Mouse (Mus musculus) hindbrain, embryonic 14.5 days (tissue): ENCODE data around the gene Snx8. TPM values are rescaled to one million over a fixed set of nuclear protein-coding genes. Genes with fewer than 3 reads are reported as not detected.

ENCODE experiments used
- ATAC-seq: fragments of 200-750 bp; cut with Nextera tagmentation; 2 replicates; pipeline ENCODE4 v1.8.0; 2017; ENCODE audit warnings: moderate number of reproducible peaks, mild to moderate bottlenecking, moderate TSS enrichment, moderate library complexity; ENCODE audit not compliant: low FRiP score
- DNase-seq: peaks from one replicate; pipeline ENCODE4 v3.0.0-alpha.2; 2015; ENCODE audit warnings: low spot score
- H3K27ac ChIP-seq: fragments of 300-500 bp; sonication (generic); 2 replicates; pipeline ENCODE4 v1.5.1; 2014; ENCODE audit warnings: mild to moderate bottlenecking, moderate library complexity
- H3K27me3 ChIP-seq: fragments of 300-500 bp; sonication (generic); 2 replicates; pipeline ENCODE4 v1.6.1; 2014; ENCODE audit warnings: mild to moderate bottlenecking, low read length, mixed read lengths; ENCODE audit not compliant: control insufficient read depth, insufficient read depth
- H3K36me3 ChIP-seq: fragments of 300-500 bp; sonication (generic); replicated peaks from 2 replicates; pipeline ENCODE4 v1.6.1; 2014; ENCODE audit not compliant: control insufficient read depth, insufficient read depth
- H3K4me1 ChIP-seq: fragments of 300-500 bp; sonication (generic); replicated peaks from 2 replicates; pipeline ENCODE4 v1.6.1; 2014; ENCODE audit warnings: antibody characterized with exemption, low read length, mixed read lengths; ENCODE audit not compliant: control insufficient read depth, insufficient read depth
- H3K4me2 ChIP-seq: fragments of 300-500 bp; sonication (generic); replicated peaks from 2 replicates; pipeline ENCODE4 v1.6.1; 2014; ENCODE audit warnings: mild to moderate bottlenecking, moderate library complexity
- H3K4me3 ChIP-seq: fragments of 300-500 bp; sonication (generic); replicated peaks from 2 replicates; pipeline ENCODE4 v1.5.1; 2014; ENCODE audit warnings: mild to moderate bottlenecking, low read length
- H3K9ac ChIP-seq: fragments of 300-500 bp; sonication (generic); 2 replicates; pipeline ENCODE4 v1.6.1; 2014
- H3K9me3 ChIP-seq: fragments of 300-500 bp; sonication (generic); 2 replicates; pipeline ENCODE4 v1.6.1; 2016; ENCODE audit warnings: low read length; ENCODE audit not compliant: control insufficient read depth
- WGBS: fragments of 180-500 bp; shearing (Covaris S2); extraction: QIAGEN DNeasy Blood & Tissue Kit; methylation state at CpG from one replicate; pipeline ENCODE4 v1.1.7; 2014; 5-methylcytosine and 5-hydroxymethylcytosine counted together
- polyA plus RNA-seq: library from polyadenylated mRNA; unstranded; fragments of >200 nt; fragmentation: Nextera tagmentation; extraction: Ambion mirVana; gene quantifications from 2 replicates; pipeline ENCODE4 v1.2.1, GENCODE M21; 2014

The Snx8 gene
- polyA plus RNA-seq, 1 experiment from 2014 or later = 15.9 TPM

GRCm38 (mm10) chr5:140408801-140409200 lies 19.7 kb upstream of the Snx8 start:
- no peaks in the 10 kb centered on the region for H3K4me1 ChIP-seq
- no peak overlapping the region for H3K9ac ChIP-seq
- ATAC-seq = no peak

GRCm38 (mm10) chr5:140406666-140407065 lies 17.6 kb upstream of the Snx8 start:
- ATAC-seq = no peak
- DNase-seq = no peak
- H3K4me1 ChIP-seq = no peaks in the 10 kb centered on the region
- H3K27me3 ChIP-seq = no peaks in the 10 kb centered on the region
- no peak overlapping the region for H3K27ac ChIP-seq
- WGBS = 79% methylated on average over 6 of the region's 6 CpGs
- no peak overlapping the region for H3K4me3 ChIP-seq
- no peaks in the 10 kb centered on the region for H3K36me3 ChIP-seq
- H3K4me2 ChIP-seq = no peak overlapping the region
- no peak overlapping the region for H3K9ac ChIP-seq
- H3K9me3 ChIP-seq = no peaks in the 10 kb centered on the region

More at GRCm38 (mm10) chr5:140408801-140409200, 19.7 kb upstream of the Snx8 start:
- Histone ChIP-seq H3K27ac (no peak overlapping the region), H3K27me3 (no peaks in the 10 kb centered on the region), H3K4me3 (no peak overlapping the region), H3K9me3 (no peaks in the 10 kb centered on the region), H3K36me3 (no peaks in the 10 kb centered on the region), H3K4me2 (no peak overlapping the region)
- no peak for DNase-seq

GRCm38 (mm10) chr5:140405126-140405525 lies 16.1 kb upstream of the Snx8 start:
- DNase-seq (no peak), ATAC-seq (no peak)
- Histone ChIP-seq H3K4me1 (no peaks in the 10 kb centered on the region), H3K9me3 (no peaks in the 10 kb centered on the region), H3K27ac (no peak overlapping the region), H3K9ac (no peak overlapping the region), H3K4me3 (no peak overlapping the region), H3K36me3 (no peaks in the 10 kb centered on the region), H3K4me2 (no peak overlapping the region), H3K27me3 (no peaks in the 10 kb centered on the region)
- 85% methylated on average over 6 of the region's 6 CpGs for WGBS

- Histone ChIP-seq H3K27ac (no peak overlapping the region), H3K27me3 (no peaks in the 10 kb centered on the region), H3K4me1 (no peaks in the 10 kb centered on the region), H3K9me3 (no peaks in the 10 kb centered on the region), H3K4me2 (no peak overlapping the region), H3K4me3 (no peak overlapping the region), H3K9ac (no peak overlapping the region), H3K36me3 (no peaks in the 10 kb centered on the region)
- 84% methylated on average over 4 of the region's 4 CpGs for WGBS
- DNase-seq = no peak
- no peak for ATAC-seq
Measured at GRCm38 (mm10) chr5:140402640-140403270, 13.7 kb upstream of the Snx8 start.

- no peak overlapping the region for H3K9ac ChIP-seq
- no peak for DNase-seq
- H3K4me3 ChIP-seq = no peak overlapping the region
- H3K4me2 ChIP-seq = no peak overlapping the region
- WGBS = 64% methylated on average over 8 of the region's 8 CpGs
- no peak for ATAC-seq
- H3K27me3 ChIP-seq = no peaks in the 10 kb centered on the region
- H3K36me3 ChIP-seq = no peaks in the 10 kb centered on the region
- no peaks in the 10 kb centered on the region for H3K9me3 ChIP-seq
- H3K4me1 ChIP-seq = no peaks in the 10 kb centered on the region
- H3K27ac ChIP-seq = no peak overlapping the region
Measured at GRCm38 (mm10) chr5:140396166-140396940, 7.3 kb upstream of the Snx8 start.

GRCm38 (mm10) chr5:140392701-140393100 lies 3.6 kb upstream of the Snx8 start:
- Histone ChIP-seq H3K27me3 (no peaks in the 10 kb centered on the region), H3K4me1 (peaks cover 9% of the 10 kb centered on the region), H3K9me3 (no peaks in the 10 kb centered on the region), H3K4me3 (no peak overlapping the region), H3K27ac (no peak overlapping the region), H3K4me2 (no peak overlapping the region), H3K36me3 (no peaks in the 10 kb centered on the region), H3K9ac (no peak overlapping the region)
- no peak for ATAC-seq
- 91% methylated on average over 3 of the region's 3 CpGs for WGBS
- no peak for DNase-seq

- no peak overlapping the region for H3K4me3 ChIP-seq
- H3K36me3 ChIP-seq = no peaks in the 10 kb centered on the region
- no peak overlapping the region for H3K9ac ChIP-seq
- H3K27ac ChIP-seq = no peak overlapping the region
- no peak for ATAC-seq
- 91% methylated on average over 5 of the region's 5 CpGs for WGBS
- no peak for DNase-seq
- H3K4me2 ChIP-seq = no peak overlapping the region
- no peaks in the 10 kb centered on the region for H3K27me3 ChIP-seq
- no peaks in the 10 kb centered on the region for H3K9me3 ChIP-seq
- H3K4me1 ChIP-seq = peaks cover 14% of the 10 kb centered on the region
Measured at GRCm38 (mm10) chr5:140391981-140392380, 2.9 kb upstream of the Snx8 start.

GRCm38 (mm10) chr5:140391435-140391834 lies 2.4 kb upstream of the Snx8 start:
- Histone ChIP-seq H3K9ac (no peak overlapping the region), H3K4me3 (no peak overlapping the region), H3K36me3 (no peaks in the 10 kb centered on the region), H3K4me2 (no peak overlapping the region), H3K4me1 (peaks cover 14% of the 10 kb centered on the region), H3K9me3 (no peaks in the 10 kb centered on the region), H3K27ac (no peak overlapping the region), H3K27me3 (no peaks in the 10 kb centered on the region)
- WGBS = 85% methylated on average over 1 of the region's 1 CpGs
- DNase-seq (no peak), ATAC-seq (no peak)

GRCm38 (mm10) chr5:140389647-140390046 lies 585 bp upstream of the Snx8 start:
- peak overlapping the region; percentile 63; the same call in 1 of the 2 replicates for H3K9ac ChIP-seq
- peaks cover 14% of the 10 kb centered on the region for H3K4me1 ChIP-seq
- H3K27ac ChIP-seq = no peak overlapping the region
- peak overlapping the region; percentile 98 for H3K4me2 ChIP-seq
- H3K36me3 ChIP-seq = no peaks in the 10 kb centered on the region
- no peak for DNase-seq
- H3K4me3 ChIP-seq = peak overlapping the region; percentile 59
- H3K27me3 ChIP-seq = no peaks in the 10 kb centered on the region
- H3K9me3 ChIP-seq = no peaks in the 10 kb centered on the region
- WGBS = 59% methylated on average over 3 of the region's 3 CpGs
- ATAC-seq = 0 out of 2 replicates have a peak, but pooled peaks have one; percentile 3
